Mouse (Mus musculus): ENCODE data around the gene Cox6b1. TPM values are rescaled to one million over a fixed set of nuclear protein-coding genes. Genes with fewer than 3 reads are reported as not detected.

Cox6b1 gene
- polyA plus RNA-seq, 1 experiment from 2014 or later, result 945 TPM

DNA sequence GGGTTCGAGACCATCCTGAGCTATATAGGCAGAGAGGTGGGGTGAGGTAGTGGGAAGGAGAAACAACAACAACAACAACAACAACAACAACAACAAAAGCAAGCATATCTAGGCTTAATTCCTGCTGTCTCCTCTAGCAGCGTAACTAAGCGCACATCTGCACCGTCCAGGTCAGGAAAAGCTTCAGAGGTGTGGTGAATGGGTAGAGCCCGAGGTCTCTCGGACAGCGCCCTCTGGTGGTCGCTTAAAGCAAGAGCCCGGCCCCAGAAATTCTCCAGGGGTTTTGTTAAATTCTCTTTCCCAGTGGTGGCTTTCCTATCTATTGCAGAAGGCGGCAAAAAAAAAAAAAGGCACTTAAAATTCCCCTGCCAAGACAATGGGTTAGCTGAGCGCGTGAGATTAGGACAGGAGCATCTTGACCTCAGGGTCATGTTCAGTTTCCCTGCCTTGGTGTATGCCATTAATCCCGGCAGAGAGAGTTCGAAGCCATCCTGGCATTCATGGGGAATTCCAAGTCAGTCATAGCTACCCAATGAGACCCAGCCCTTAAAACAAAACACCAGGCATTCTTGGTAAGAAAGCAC is 12.3 kb downstream of the Cox6b1 start:
- ATAC-seq (ENCODE audit: low read depth), result peak; percentile 67; the same call in 1 of the 2 replicates
- H3K4me3 ChIP-seq (ENCODE audit: low read length), result no peak overlapping the region
- WGBS, result 18% methylated on average over 14 of the region's 14 CpGs
- no peaks in the 10 kb centered on the region for H3K4me1 ChIP-seq (replicated peaks; ENCODE audit: control insufficient read depth, insufficient read depth, low read length)
- H3K9me3 ChIP-seq (ENCODE audit: control insufficient read depth, low read length), result no peaks in the 10 kb centered on the region
- H3K36me3 ChIP-seq (ENCODE audit: control insufficient read depth, insufficient read depth, low read length), result peaks cover 14% of the 10 kb centered on the region
- no peaks in the 10 kb centered on the region for H3K27me3 ChIP-seq (ENCODE audit: control insufficient read depth, insufficient read depth, low read depth, low read length)
- no peak overlapping the region for H3K27ac ChIP-seq (ENCODE audit: low read length)
- H3K4me2 ChIP-seq (ENCODE audit: low read depth, low read length), result no peak overlapping the region
- H3K9ac ChIP-seq (ENCODE audit: low read length), result no peak overlapping the region

DNA sequence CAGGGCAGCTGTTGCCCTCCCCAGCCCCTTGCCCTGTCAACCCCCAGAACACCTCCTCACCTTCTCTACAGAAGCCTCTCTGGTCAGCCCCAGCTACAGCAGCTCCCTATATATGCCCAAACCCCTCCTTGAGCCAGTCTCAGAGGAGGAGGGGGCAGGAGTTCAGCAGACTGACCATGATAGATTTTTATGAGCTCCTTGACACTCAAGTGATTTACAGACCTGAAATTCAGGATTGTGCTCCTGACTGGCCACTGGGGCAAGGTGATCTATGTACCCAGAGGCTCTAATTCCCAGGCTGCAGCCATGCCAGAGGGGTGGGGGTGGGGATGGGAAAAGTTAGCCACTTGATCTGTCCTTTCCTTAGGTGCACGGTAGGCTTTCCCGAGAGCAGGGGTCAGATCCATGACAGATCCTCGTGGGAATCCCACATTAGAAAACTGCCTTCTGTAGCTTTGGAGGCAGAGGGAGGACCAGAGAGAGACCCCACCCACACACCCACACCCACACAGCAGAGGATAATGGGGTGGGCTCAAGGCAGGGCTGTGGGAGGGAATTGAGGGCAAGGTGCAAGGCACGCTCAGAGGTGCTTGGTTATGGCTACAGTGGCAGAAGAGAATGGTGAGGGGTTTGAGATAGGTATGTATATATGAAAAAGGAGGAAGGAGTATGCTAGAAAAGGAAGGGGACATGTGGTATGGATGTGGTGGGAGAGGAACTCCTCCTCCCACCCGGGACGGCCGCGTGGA is 13.1 kb downstream of the Cox6b1 start, which contains the start of gene Upk1a:
TSS of gene Upk1a (minus strand) at position 194 of the 749 bp plus-strand sequence.
- no peak within 1 kb of the TSS for H3K4me3 ChIP-seq (ENCODE audit: low read length)
- H3K27ac ChIP-seq (ENCODE audit: low read length), result no peak within 1 kb of the TSS
- no peaks in the 10 kb centered on the region for H3K9me3 ChIP-seq (ENCODE audit: control insufficient read depth, low read length)
- no peak within 1 kb of the TSS; the same call in 1 of the 2 replicates for H3K9ac ChIP-seq (ENCODE audit: low read length)
- H3K4me1 ChIP-seq (replicated peaks; ENCODE audit: control insufficient read depth, insufficient read depth, low read length), result no peaks in the 10 kb centered on the region
- H3K36me3 ChIP-seq (ENCODE audit: control insufficient read depth, insufficient read depth, low read length), result peaks cover 12% of the 10 kb centered on the region
- 59% methylated on average over 8 of the region's 8 CpGs for WGBS
- H3K27me3 ChIP-seq (ENCODE audit: control insufficient read depth, insufficient read depth, low read depth, low read length), result no peaks in the 10 kb centered on the region
- H3K4me2 ChIP-seq (ENCODE audit: low read depth, low read length), result no peak within 1 kb of the TSS
- no peak for ATAC-seq (ENCODE audit: low read depth)

DNA sequence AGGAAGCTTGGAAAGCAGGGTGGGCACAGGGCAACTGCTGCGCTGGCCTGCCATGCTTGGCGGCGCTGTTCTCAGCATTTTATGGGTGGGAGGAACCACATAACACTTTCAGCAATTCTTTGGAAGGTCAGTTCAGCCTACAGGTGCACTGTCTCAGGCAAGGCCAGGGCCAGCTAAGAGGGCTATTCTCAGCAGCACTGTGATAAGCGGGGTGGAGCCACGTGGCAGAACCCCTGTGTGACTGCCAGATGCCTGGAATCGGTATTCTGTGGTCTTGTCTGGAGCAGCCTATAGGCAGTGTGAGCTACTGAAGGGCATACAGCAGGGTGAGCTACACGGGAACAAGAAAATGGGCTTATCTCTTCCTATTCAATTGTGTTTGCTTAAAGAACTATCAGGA is 15.9 kb downstream of the Cox6b1 start:
- Histone ChIP-seq H3K4me2 (ENCODE audit: low read depth, low read length) (no peak overlapping the region), H3K4me1 (replicated peaks; ENCODE audit: control insufficient read depth, insufficient read depth, low read length) (no peaks in the 10 kb centered on the region), H3K36me3 (ENCODE audit: control insufficient read depth, insufficient read depth, low read length) (no peaks in the 10 kb centered on the region), H3K9ac (ENCODE audit: low read length) (no peak overlapping the region), H3K4me3 (ENCODE audit: low read length) (no peak overlapping the region), H3K9me3 (ENCODE audit: control insufficient read depth, low read length) (no peaks in the 10 kb centered on the region), H3K27me3 (ENCODE audit: control insufficient read depth, insufficient read depth, low read depth, low read length) (no peaks in the 10 kb centered on the region), H3K27ac (ENCODE audit: low read length) (no peak overlapping the region)
- ATAC-seq (ENCODE audit: low read depth), result no peak
- WGBS, result 50% methylated on average over 7 of the region's 7 CpGs

DNA sequence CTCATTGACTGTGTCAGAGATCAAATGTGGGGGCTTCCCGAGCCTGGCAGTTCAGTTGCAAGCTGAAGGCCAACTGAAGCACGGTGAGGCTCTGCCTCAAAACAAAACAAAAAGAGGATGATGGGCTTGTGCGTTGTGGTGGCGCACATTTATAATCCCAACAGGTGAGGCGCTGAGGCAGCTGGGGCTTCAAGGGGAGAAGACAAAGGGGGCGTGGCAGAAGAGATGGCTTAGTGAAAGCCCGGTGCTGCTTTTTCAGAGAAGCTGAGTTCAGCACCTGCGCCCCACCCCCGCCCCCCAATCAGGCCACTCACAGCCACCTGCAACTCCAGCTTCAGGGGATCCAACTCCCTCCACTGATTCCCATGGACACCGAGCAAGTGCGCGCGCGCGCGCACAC is 17.5 kb downstream of the Cox6b1 start:
- ATAC-seq (ENCODE audit: low read depth), result no peak
- Histone ChIP-seq H3K36me3 (ENCODE audit: control insufficient read depth, insufficient read depth, low read length) (no peaks in the 10 kb centered on the region), H3K4me1 (replicated peaks; ENCODE audit: control insufficient read depth, insufficient read depth, low read length) (no peaks in the 10 kb centered on the region), H3K4me2 (ENCODE audit: low read depth, low read length) (no peak overlapping the region), H3K27ac (ENCODE audit: low read length) (no peak overlapping the region), H3K4me3 (ENCODE audit: low read length) (no peak overlapping the region), H3K9ac (ENCODE audit: low read length) (peak overlapping the region; percentile 5; the same call in 1 of the 2 replicates), H3K27me3 (ENCODE audit: control insufficient read depth, insufficient read depth, low read depth, low read length) (no peaks in the 10 kb centered on the region), H3K9me3 (ENCODE audit: control insufficient read depth, low read length) (no peaks in the 10 kb centered on the region)
- WGBS, result 47% methylated on average over 15 of the region's 16 CpGs

DNA sequence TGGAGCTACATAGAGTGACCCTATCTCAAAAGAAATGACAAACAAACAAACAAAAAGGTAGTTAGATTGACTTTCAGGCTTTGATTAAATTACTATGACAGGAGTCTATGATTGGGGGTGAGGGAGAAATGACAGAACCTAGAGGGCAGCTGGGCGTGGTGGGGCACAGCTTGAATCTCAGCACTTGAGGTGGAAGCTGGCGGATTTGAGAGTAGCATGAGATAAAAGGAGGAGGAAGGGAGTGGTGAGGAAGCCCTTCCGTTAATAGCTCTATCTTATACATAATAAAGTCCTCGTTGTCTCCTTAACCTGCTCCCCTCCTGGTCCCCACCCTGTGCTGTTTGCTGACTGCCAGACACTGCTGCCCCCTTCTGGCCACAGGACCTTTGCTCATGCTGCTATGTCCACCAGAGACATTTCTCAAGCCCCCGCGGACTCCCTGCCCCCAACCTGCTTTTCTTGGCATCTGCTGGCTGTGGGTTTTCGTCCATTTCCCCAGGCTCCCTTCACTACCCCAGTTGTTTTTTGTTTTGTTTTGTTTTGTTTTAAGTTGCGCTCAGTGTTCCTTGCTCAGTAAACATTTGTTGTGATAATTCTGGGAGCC is 18.1 kb downstream of the Cox6b1 start:
- 25% methylated on average over 8 of the region's 8 CpGs for WGBS
- ATAC-seq (ENCODE audit: low read depth), result peak; percentile 75; the same call in 1 of the 2 replicates
- no peak overlapping the region for H3K4me2 ChIP-seq (ENCODE audit: low read depth, low read length)
- no peak overlapping the region for H3K27ac ChIP-seq (ENCODE audit: low read length)
- no peak overlapping the region for H3K4me3 ChIP-seq (ENCODE audit: low read length)
- no peaks in the 10 kb centered on the region for H3K9me3 ChIP-seq (ENCODE audit: control insufficient read depth, low read length)
- H3K36me3 ChIP-seq (ENCODE audit: control insufficient read depth, insufficient read depth, low read length), result no peaks in the 10 kb centered on the region
- peak overlapping the region; percentile 5; the same call in 1 of the 2 replicates for H3K9ac ChIP-seq (ENCODE audit: low read length)
- H3K27me3 ChIP-seq (ENCODE audit: control insufficient read depth, insufficient read depth, low read depth, low read length), result no peaks in the 10 kb centered on the region
- H3K4me1 ChIP-seq (replicated peaks; ENCODE audit: control insufficient read depth, insufficient read depth, low read length), result peaks cover 3% of the 10 kb centered on the region

DNA sequence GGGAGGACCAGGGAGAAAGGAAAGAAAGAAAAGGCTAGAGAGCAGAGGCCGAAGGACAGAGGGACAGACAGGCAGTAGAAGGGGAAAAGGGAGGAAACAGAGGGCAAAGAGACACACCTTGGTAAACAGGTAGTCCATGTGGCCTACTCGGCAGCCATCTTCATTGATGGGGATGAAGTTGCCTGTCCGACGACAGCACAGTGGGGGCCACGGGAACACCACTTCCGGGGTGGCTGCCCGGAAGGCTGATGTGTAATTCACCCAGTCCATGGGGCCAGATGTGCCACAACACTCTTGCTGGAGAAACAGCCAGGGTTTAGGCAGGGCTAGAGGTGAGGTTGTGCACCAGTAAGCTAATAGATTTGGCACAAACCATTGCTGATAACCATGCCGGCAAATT is 21.0 kb downstream of the Cox6b1 start:
- Histone ChIP-seq H3K9ac (ENCODE audit: low read length) (no peak overlapping the region), H3K36me3 (ENCODE audit: control insufficient read depth, insufficient read depth, low read length) (no peaks in the 10 kb centered on the region), H3K27ac (ENCODE audit: low read length) (no peak overlapping the region), H3K27me3 (ENCODE audit: control insufficient read depth, insufficient read depth, low read depth, low read length) (no peaks in the 10 kb centered on the region), H3K4me3 (ENCODE audit: low read length) (no peak overlapping the region), H3K4me2 (ENCODE audit: low read depth, low read length) (no peak overlapping the region), H3K9me3 (ENCODE audit: control insufficient read depth, low read length) (no peaks in the 10 kb centered on the region), H3K4me1 (replicated peaks; ENCODE audit: control insufficient read depth, insufficient read depth, low read length) (peaks cover 3% of the 10 kb centered on the region)
- no peak for ATAC-seq (ENCODE audit: low read depth)
- WGBS, result 80% methylated on average over 8 of the region's 8 CpGs

DNA sequence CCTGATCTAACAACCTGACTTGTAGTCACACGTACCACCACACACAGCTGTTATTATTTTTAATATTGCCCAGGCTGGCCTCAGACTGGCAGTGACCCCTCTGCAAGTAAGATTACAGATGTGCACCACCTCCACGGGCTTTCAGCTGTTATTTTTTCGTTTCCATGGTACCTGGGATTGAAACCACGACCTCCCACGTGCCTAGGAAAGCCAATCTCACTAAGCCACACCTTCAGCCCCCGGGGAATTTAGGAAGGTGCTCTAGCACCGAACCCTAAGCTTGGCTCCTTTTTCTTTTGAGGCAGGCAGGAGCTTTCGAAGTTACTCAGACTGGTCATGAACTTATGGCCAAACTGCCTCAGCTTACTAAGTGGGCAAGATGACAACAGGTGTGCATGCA is 21.5 kb downstream of the Cox6b1 start:
- 52% methylated on average over 8 of the region's 8 CpGs for WGBS
- no peaks in the 10 kb centered on the region for H3K36me3 ChIP-seq (ENCODE audit: control insufficient read depth, insufficient read depth, low read length)
- ATAC-seq (ENCODE audit: low read depth), result no peak
- no peaks in the 10 kb centered on the region for H3K27me3 ChIP-seq (ENCODE audit: control insufficient read depth, insufficient read depth, low read depth, low read length)
- H3K9me3 ChIP-seq (ENCODE audit: control insufficient read depth, low read length), result no peaks in the 10 kb centered on the region
- 0 out of 2 replicates have a peak overlapping the region, but pooled peaks have one; percentile 17 for H3K27ac ChIP-seq (ENCODE audit: low read length)
- H3K4me3 ChIP-seq (ENCODE audit: low read length), result no peak overlapping the region
- H3K4me2 ChIP-seq (ENCODE audit: low read depth, low read length), result no peak overlapping the region
- no peak overlapping the region for H3K9ac ChIP-seq (ENCODE audit: low read length)
- peaks cover 3% of the 10 kb centered on the region for H3K4me1 ChIP-seq (replicated peaks; ENCODE audit: control insufficient read depth, insufficient read depth, low read length)

DNA sequence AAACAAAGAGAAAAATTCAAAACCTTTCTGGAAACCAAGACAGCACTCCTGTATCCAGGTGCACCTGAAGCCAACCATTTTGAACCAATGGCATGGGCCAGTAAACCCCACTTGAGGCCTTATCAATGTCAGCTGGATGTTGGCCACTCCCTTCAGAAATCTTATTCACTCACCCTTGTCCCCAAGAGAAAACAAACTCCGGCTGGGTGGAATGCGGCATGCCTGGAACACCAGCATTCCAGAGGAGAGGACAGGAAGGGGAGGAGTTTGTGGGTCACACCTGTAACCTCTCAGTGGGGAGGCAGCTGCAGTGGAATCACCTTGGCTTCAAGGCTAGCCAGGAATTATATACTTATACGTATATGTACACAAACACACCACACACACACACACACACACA is 23.4 kb downstream of the Cox6b1 start:
- peak; percentile 77 for ATAC-seq (ENCODE audit: low read depth)
- 13% methylated on average over 3 of the region's 3 CpGs for WGBS

DNA sequence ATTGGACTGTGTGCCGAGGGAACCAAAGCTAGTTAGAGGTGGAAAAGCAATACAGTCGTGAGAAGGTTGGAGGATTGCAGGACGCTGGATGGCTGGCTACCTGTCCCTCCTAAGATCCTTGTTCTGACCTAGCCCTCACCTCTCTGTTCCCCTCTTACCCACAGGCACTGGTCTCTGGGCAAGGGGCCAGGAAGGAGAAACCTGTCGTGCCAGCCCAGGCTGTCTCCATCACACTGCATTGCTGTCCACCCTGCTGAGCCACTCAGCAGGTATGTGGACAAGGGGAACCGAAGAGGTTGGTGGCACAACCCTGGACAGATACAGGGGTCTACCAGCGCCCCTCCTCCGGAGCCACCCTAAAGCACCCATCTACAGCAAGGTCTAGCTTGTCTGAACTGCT is 25.3 kb downstream of the Cox6b1 start:
- H3K27me3 ChIP-seq (ENCODE audit: control insufficient read depth, insufficient read depth, low read depth, low read length), result no peaks in the 10 kb centered on the region
- peak overlapping the region; percentile 4; the same call in 1 of the 2 replicates for H3K4me2 ChIP-seq (ENCODE audit: low read depth, low read length)
- no peak overlapping the region for H3K4me3 ChIP-seq (ENCODE audit: low read length)
- no peaks in the 10 kb centered on the region for H3K9me3 ChIP-seq (ENCODE audit: control insufficient read depth, low read length)
- H3K36me3 ChIP-seq (ENCODE audit: control insufficient read depth, insufficient read depth, low read length), result no peaks in the 10 kb centered on the region
- H3K9ac ChIP-seq (ENCODE audit: low read length), result peak overlapping the region; percentile 21
- 49% methylated on average over 7 of the region's 7 CpGs for WGBS
- peaks cover 7% of the 10 kb centered on the region for H3K4me1 ChIP-seq (replicated peaks; ENCODE audit: control insufficient read depth, insufficient read depth, low read length)
- H3K27ac ChIP-seq (ENCODE audit: low read length), result peak overlapping the region; percentile 93
- ATAC-seq (ENCODE audit: low read depth), result peak; percentile 68

More for the DNA sequence above, 23.4 kb downstream of the Cox6b1 start:
- Histone ChIP-seq H3K27me3 (ENCODE audit: control insufficient read depth, insufficient read depth, low read depth, low read length) (no peaks in the 10 kb centered on the region), H3K4me2 (ENCODE audit: low read depth, low read length) (no peak overlapping the region), H3K27ac (ENCODE audit: low read length) (peak overlapping the region; percentile 93), H3K36me3 (ENCODE audit: control insufficient read depth, insufficient read depth, low read length) (no peaks in the 10 kb centered on the region), H3K4me3 (ENCODE audit: low read length) (no peak overlapping the region), H3K9me3 (ENCODE audit: control insufficient read depth, low read length) (no peaks in the 10 kb centered on the region), H3K9ac (ENCODE audit: low read length) (no peak overlapping the region), H3K4me1 (replicated peaks; ENCODE audit: control insufficient read depth, insufficient read depth, low read length) (peaks cover 7% of the 10 kb centered on the region)

All from lung, embryonic 16.5 days (tissue).